Mouse (Mus musculus): ENCODE measurements around the gene Pgm1. TPM values are rescaled to one million over a fixed set of nuclear protein-coding genes. Genes with fewer than 3 reads are reported as not detected.

Pgm1 gene
- total and polyA plus RNA-seq, 3 experiments: 54.0 to 97.9 (median 95.7) TPM

DNA sequence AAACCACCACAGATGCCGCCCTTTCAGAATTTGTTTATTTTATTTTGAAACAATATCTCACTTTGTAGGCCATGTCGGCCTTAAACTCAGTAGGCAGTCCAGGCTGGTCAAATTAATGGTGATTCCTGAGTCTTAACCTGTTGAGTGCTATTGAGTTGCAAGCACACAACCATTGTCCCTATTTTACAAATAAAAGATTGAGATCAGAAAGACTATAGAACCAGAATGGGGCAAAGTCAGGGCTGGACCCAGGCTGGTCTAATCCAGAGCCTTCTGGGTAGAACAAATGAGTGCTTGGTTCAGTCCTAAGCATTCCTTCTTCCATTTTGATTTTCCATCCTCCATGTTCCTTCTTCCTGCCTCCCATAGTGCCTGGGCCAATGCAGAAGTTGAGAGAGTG, 17.3 kb downstream of the Pgm1 start:
- dilution Hi-C loops (cut with MboI; ENCODE audit: extremely low pct_ligation_motif_present, extremely low pct_unique_long_range_greater_than_20kb, low sequenced_read_pairs): no loop called here
- DNase-seq (ENCODE audit: extremely low read depth): no peak
- Histone ChIP-seq H3K79me2 (replicated peaks; ENCODE audit: control insufficient read depth, extremely low read depth, insufficient read depth, poor library complexity, severe bottlenecking) (no peaks in the 10 kb centered on the region), H3K27me3 (replicated peaks) (no peaks in the 10 kb centered on the region), H3K9me3 (replicated peaks; ENCODE audit: low read length) (no peaks in the 10 kb centered on the region), H3K27ac (ENCODE audit: insufficient read depth, low read depth) (no peak overlapping the region), H3K4me1 (ENCODE audit: control insufficient read depth in 1 of 2, insufficient read depth in 2 of 2) (peaks cover 20 to 67% of the 10 kb centered on the region in 2 experiments), H3K9ac (ENCODE audit: insufficient read depth, low read depth) (no peak overlapping the region), H3K4me3 (replicated peaks in 1 of 3; ENCODE audit: low read depth in 2 of 3, low read length in 2 of 3, poor library complexity in 1 of 3) (no peak overlapping the region), H3K4me2 (ENCODE audit: insufficient read depth, low read depth, poor library complexity, severe bottlenecking) (no peak overlapping the region), H3K36me3 (replicated peaks in 1 of 2; ENCODE audit: control insufficient read depth in 1 of 2, insufficient read depth in 1 of 2, low read length in 1 of 2) (peaks cover 0 to 10% of the 10 kb centered on the region in 2 experiments)
- in situ Hi-C loops (cut with MboI; ENCODE audit: low pct_ligation_motif_present, low pct_unique_long_range_greater_than_20kb, low sequenced_read_pairs): no loop called here
- TF ChIP-seq IRF4 (IDR thresholded peaks at IDR 0.05; ENCODE audit: low read depth, low read length) (no peak), MAZ (IDR thresholded peaks at IDR 0.05; ENCODE audit: low read depth, low read length) (no peak), JUN (IDR thresholded peaks at IDR 0.05; ENCODE audit: insufficient read depth, low read depth, low read length) (no peak), ETS1 (conservative IDR thresholded peaks at IDR 0.05; ENCODE audit: low read depth, low read length) (no peak), BHLHE40 (IDR thresholded peaks at IDR 0.05; ENCODE audit: low read depth, low read length) (no peak), MXI1 (IDR thresholded peaks at IDR 0.05; ENCODE audit: low read depth, low read length) (no peak), UBTF (IDR thresholded peaks at IDR 0.05; ENCODE audit: low read depth, low read length) (no peak), HCFC1 (IDR thresholded peaks at IDR 0.05; ENCODE audit: low read depth, low read length) (no peak), ZC3H11A (IDR thresholded peaks at IDR 0.05; ENCODE audit: low read depth, low read length) (no peak)

DNA sequence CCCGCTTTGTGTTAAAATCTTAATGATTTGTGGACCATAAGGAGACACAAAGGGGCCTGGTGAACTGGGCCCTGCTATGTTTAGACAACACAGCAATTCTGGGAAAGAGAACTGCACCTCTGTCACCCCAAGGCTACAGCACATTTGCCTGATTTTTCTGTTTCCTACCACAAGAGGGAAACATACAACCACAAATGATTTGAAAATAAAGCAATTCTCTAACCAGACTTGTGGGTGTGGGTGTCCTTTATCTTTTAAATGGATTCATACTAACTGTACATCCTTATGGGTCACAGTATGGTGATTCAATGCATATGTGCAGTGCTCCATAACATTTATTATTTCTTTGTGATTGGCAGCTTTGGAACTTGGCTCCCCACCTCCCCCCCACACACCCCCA, 18.0 kb downstream of the Pgm1 start:
- TF ChIP-seq RAD21 (IDR thresholded peaks at IDR 0.05; ENCODE audit: low read depth, low read length) (peak; percentile 75), CTCF (conservative IDR thresholded peaks at IDR 0.05 in 1 of 2, IDR thresholded peaks at IDR 0.05 in 1 of 2; ENCODE audit: low read depth in 2 of 2, low read length in 2 of 2) (peak; percentile 9 to 67; a peak in 2 of 4 replicates), SMC3 (IDR thresholded peaks at IDR 0.05; ENCODE audit: low read depth, low read length) (peak; percentile 42), ZMIZ1 (IDR thresholded peaks at IDR 0.05; ENCODE audit: low read depth, low read length) (no peak)
- H3K27ac ChIP-seq (ENCODE audit: insufficient read depth, low read depth): no peak overlapping the region
- peaks cover 0 to 14% of the 10 kb centered on the region in 2 experiments for H3K36me3 ChIP-seq (replicated peaks in 1 of 2; ENCODE audit: control insufficient read depth in 1 of 2, insufficient read depth in 1 of 2, low read length in 1 of 2)
- in situ Hi-C loops (cut with MboI; ENCODE audit: low pct_ligation_motif_present, low pct_unique_long_range_greater_than_20kb, low sequenced_read_pairs): no loop called here
- DNase-seq (ENCODE audit: extremely low read depth): peak; percentile 43
- no peak overlapping the region for H3K9ac ChIP-seq (ENCODE audit: insufficient read depth, low read depth)
- H3K4me3 ChIP-seq (replicated peaks in 1 of 3; ENCODE audit: low read depth in 2 of 3, low read length in 2 of 3, poor library complexity in 1 of 3): no peak overlapping the region
- no peak overlapping the region for H3K4me2 ChIP-seq (ENCODE audit: insufficient read depth, low read depth, poor library complexity, severe bottlenecking)
- H3K27me3 ChIP-seq (replicated peaks): no peaks in the 10 kb centered on the region
- no peaks in the 10 kb centered on the region for H3K9me3 ChIP-seq (replicated peaks; ENCODE audit: low read length)
- peaks cover 20 to 62% of the 10 kb centered on the region in 2 experiments for H3K4me1 ChIP-seq (ENCODE audit: control insufficient read depth in 1 of 2, insufficient read depth in 2 of 2)
- dilution Hi-C loops (cut with MboI; ENCODE audit: extremely low pct_ligation_motif_present, extremely low pct_unique_long_range_greater_than_20kb, low sequenced_read_pairs): no loop called here
- no peaks in the 10 kb centered on the region for H3K79me2 ChIP-seq (replicated peaks; ENCODE audit: control insufficient read depth, extremely low read depth, insufficient read depth, poor library complexity, severe bottlenecking)

DNA sequence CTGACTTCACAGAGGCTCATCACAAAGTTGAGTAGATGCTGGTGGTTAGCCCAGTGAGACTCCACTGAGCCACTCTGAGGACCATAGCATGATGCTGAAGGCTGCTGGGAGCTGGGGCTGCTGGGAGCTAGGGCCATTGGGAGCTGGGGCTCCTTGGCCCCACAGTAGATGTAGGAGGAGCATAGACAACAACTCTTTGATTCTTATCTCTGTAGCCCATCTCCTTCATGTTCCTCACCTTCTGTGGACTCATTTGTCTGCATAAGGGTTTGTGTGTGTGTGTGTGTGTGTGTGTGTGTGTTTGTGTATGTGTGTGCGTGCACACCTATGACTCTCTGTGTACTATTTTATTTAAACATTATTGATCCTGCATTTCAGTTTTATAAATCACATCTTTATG, 18.7 kb downstream of the Pgm1 start:
- no peaks in the 10 kb centered on the region for H3K27me3 ChIP-seq (replicated peaks)
- no peak for DNase-seq (ENCODE audit: extremely low read depth)
- H3K4me3 ChIP-seq (replicated peaks in 1 of 3; ENCODE audit: low read depth in 2 of 3, low read length in 2 of 3, poor library complexity in 1 of 3): no peak overlapping the region
- no peak for TF ChIP-seq MYC (IDR thresholded peaks at IDR 0.05; ENCODE audit: low read depth, low read length)
- TF ChIP-seq ZMIZ1 (IDR thresholded peaks at IDR 0.05; ENCODE audit: low read depth, low read length): no peak
- TF ChIP-seq MEF2A (IDR thresholded peaks at IDR 0.05; ENCODE audit: borderline replicate concordance, low read depth, low read length): no peak
- no peak for TF ChIP-seq BHLHE40 (IDR thresholded peaks at IDR 0.05; ENCODE audit: low read depth, low read length)
- TF ChIP-seq UBTF (IDR thresholded peaks at IDR 0.05; ENCODE audit: low read depth, low read length): no peak
- TF ChIP-seq ZNF384 (IDR thresholded peaks at IDR 0.05; ENCODE audit: low read depth, low read length): no peak
- no peak for TF ChIP-seq MXI1 (IDR thresholded peaks at IDR 0.05; ENCODE audit: low read depth, low read length)
- no peak for TF ChIP-seq JUND (conservative IDR thresholded peaks at IDR 0.05; ENCODE audit: low read depth, low read length)
- no peak for TF ChIP-seq RAD21 (IDR thresholded peaks at IDR 0.05; ENCODE audit: low read depth, low read length)
- no peaks in the 10 kb centered on the region for H3K9me3 ChIP-seq (replicated peaks; ENCODE audit: low read length)
- H3K36me3 ChIP-seq (replicated peaks in 1 of 2; ENCODE audit: control insufficient read depth in 1 of 2, insufficient read depth in 1 of 2, low read length in 1 of 2): peaks cover 0 to 14% of the 10 kb centered on the region in 2 experiments
- dilution Hi-C loops (cut with MboI; ENCODE audit: extremely low pct_ligation_motif_present, extremely low pct_unique_long_range_greater_than_20kb, low sequenced_read_pairs) (no loop called here), in situ Hi-C loops (cut with MboI; ENCODE audit: low pct_ligation_motif_present, low pct_unique_long_range_greater_than_20kb, low sequenced_read_pairs) (no loop called here)
- no peak overlapping the region for H3K27ac ChIP-seq (ENCODE audit: insufficient read depth, low read depth)
- no peak overlapping the region for H3K4me2 ChIP-seq (ENCODE audit: insufficient read depth, low read depth, poor library complexity, severe bottlenecking)
- no peaks in the 10 kb centered on the region for H3K79me2 ChIP-seq (replicated peaks; ENCODE audit: control insufficient read depth, extremely low read depth, insufficient read depth, poor library complexity, severe bottlenecking)
- no peak overlapping the region for H3K9ac ChIP-seq (ENCODE audit: insufficient read depth, low read depth)
- peaks cover 19 to 55% of the 10 kb centered on the region in 2 experiments for H3K4me1 ChIP-seq (ENCODE audit: control insufficient read depth in 1 of 2, insufficient read depth in 2 of 2)
